Mouse (Mus musculus) liver, embryonic 16.5 days (tissue): Measurements from ENCODE around the gene Pxylp1. TPM values are rescaled to one million over a fixed set of nuclear protein-coding genes. Genes with fewer than 3 reads are reported as not detected.

Experiments used
- ATAC-seq: fragments of 200-750 bp; cut with Nextera tagmentation; 2 replicates; pipeline ENCODE4 v1.8.0; 2017; ENCODE audit warnings: low read depth, mild to moderate bottlenecking, moderate number of reproducible peaks, moderate library complexity
- H3K27ac ChIP-seq: fragments of 300-500 bp; sonication (generic); 2 replicates; pipeline ENCODE4 v1.5.1; 2014; ENCODE audit warnings: mild to moderate bottlenecking, low read length
- H3K27me3 ChIP-seq: fragments of 300-500 bp; sonication (generic); 2 replicates; pipeline ENCODE4 v1.6.1; 2014; ENCODE audit warnings: low read depth, low read length, mixed read lengths; ENCODE audit not compliant: control insufficient read depth, insufficient read depth
- H3K36me3 ChIP-seq: fragments of 300-500 bp; sonication (generic); 2 replicates; pipeline ENCODE4 v1.6.1; 2014; ENCODE audit warnings: mild to moderate bottlenecking; ENCODE audit not compliant: control insufficient read depth, insufficient read depth
- H3K4me1 ChIP-seq: fragments of 300-500 bp; sonication (generic); 2 replicates; pipeline ENCODE4 v1.6.1; 2014; ENCODE audit warnings: low read depth, low read length, mixed read lengths; ENCODE audit not compliant: control insufficient read depth
- H3K4me2 ChIP-seq: fragments of 300-500 bp; sonication (generic); 2 replicates; pipeline ENCODE4 v1.6.1; 2014; ENCODE audit warnings: low read depth, low read length, mixed read lengths
- H3K4me3 ChIP-seq: fragments of 300-500 bp; sonication (generic); 2 replicates; pipeline ENCODE4 v1.5.1; 2014; ENCODE audit warnings: low read depth, mild to moderate bottlenecking, low read length
- H3K9ac ChIP-seq: fragments of 300-500 bp; sonication (generic); 2 replicates; pipeline ENCODE4 v1.6.1; 2014; ENCODE audit warnings: low read depth, low read length
- H3K9me3 ChIP-seq: fragments of 300-500 bp; sonication (generic); replicated peaks from 2 replicates; pipeline ENCODE4 v1.6.1; 2016; ENCODE audit warnings: low read length; ENCODE audit not compliant: control insufficient read depth
- WGBS: fragments of 180-500 bp; shearing (Covaris S2); extraction: QIAGEN DNeasy Blood & Tissue Kit; methylation state at CpG from one replicate; pipeline ENCODE4 v1.1.7; 2014; ENCODE audit not compliant: insufficient replicate concordance; 5-methylcytosine and 5-hydroxymethylcytosine counted together
- polyA plus RNA-seq: library from polyadenylated mRNA; unstranded; fragments of >200 nt; fragmentation: Nextera tagmentation; extraction: Ambion mirVana; gene quantifications from 2 replicates; pipeline ENCODE4 v1.2.1, GENCODE M21; 2015

Pxylp1 gene
- polyA plus RNA-seq, 1 experiment from 2014 or later = 6.3 TPM

DNA sequence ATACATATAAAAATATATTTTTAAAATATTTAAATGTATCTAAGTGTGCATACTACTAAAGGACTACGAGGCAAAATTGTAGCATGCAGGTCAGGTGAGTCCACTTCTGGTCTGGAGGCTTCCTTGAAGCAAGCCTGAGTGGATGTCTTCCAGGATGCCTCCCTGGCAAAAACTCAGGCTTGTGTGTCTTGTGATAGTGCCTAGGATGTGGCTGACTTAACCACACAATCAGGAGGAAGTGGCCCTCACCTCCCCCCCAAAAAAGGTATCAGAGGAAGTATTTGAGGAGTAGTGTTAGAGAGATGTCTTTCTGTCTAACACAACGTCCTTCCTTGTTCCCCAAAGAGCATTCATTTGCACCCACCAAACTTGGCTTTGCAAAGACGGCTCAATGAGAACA lies 107.3 kb downstream of the Pxylp1 start:
- ATAC-seq = no peak
- Histone ChIP-seq H3K9ac (no peak overlapping the region), H3K36me3 (no peaks in the 10 kb centered on the region), H3K4me3 (no peak overlapping the region), H3K27ac (no peak overlapping the region), H3K9me3 (no peaks in the 10 kb centered on the region), H3K4me1 (no peaks in the 10 kb centered on the region), H3K4me2 (no peak overlapping the region), H3K27me3 (no peaks in the 10 kb centered on the region; the same call in 1 of the 2 replicates)
- WGBS = 10% methylated on average over 3 of the region's 3 CpGs

DNA sequence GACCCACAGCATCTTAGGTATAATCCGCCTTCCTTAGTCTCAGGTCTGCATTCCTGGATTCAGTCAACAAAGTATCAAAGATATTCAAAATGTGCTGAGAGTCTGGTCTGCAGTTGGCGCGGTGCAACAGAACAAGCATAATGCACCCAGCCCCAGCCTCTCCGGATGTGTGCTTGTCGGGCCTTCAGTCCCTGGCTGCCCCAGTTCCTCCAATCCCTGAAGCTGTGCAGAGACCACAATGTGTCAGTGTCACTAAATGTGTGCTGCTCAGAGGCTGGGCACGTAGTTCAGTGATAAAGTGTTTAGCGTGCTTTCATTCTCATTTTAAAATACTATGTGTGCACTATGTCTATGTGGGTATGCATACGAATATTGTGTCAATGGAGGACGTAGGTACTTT lies 108.8 kb downstream of the Pxylp1 start:
- Histone ChIP-seq H3K27ac (no peak overlapping the region), H3K36me3 (no peaks in the 10 kb centered on the region), H3K9me3 (no peaks in the 10 kb centered on the region), H3K4me2 (no peak overlapping the region), H3K4me3 (no peak overlapping the region), H3K4me1 (no peaks in the 10 kb centered on the region), H3K27me3 (no peaks in the 10 kb centered on the region; the same call in 1 of the 2 replicates), H3K9ac (no peak overlapping the region)
- ATAC-seq = no peak
- 51% methylated on average over 9 of the region's 9 CpGs for WGBS

- Histone ChIP-seq H3K27me3 (no peaks in the 10 kb centered on the region; the same call in 1 of the 2 replicates), H3K27ac (no peak overlapping the region), H3K9ac (no peak overlapping the region), H3K36me3 (no peaks in the 10 kb centered on the region), H3K4me1 (no peaks in the 10 kb centered on the region), H3K4me2 (no peak overlapping the region), H3K4me3 (no peak overlapping the region), H3K9me3 (no peaks in the 10 kb centered on the region)
- WGBS = 55% methylated on average over 5 of the region's 5 CpGs
- no peak for ATAC-seq
Observed at GRCm38 (mm10) chr9:96783258-96783657, 109.2 kb downstream of the Pxylp1 start.

GRCm38 (mm10) chr9:96782062-96782461 lies 110.4 kb downstream of the Pxylp1 start:
- 59% methylated on average over 8 of the region's 8 CpGs for WGBS
- H3K4me3 ChIP-seq = no peak overlapping the region
- ATAC-seq = no peak

More at GRCm38 (mm10) chr9:96782062-96782461, 110.4 kb downstream of the Pxylp1 start:
- Histone ChIP-seq H3K9ac (no peak overlapping the region), H3K36me3 (no peaks in the 10 kb centered on the region), H3K4me1 (no peaks in the 10 kb centered on the region), H3K27me3 (no peaks in the 10 kb centered on the region), H3K4me2 (no peak overlapping the region), H3K27ac (no peak overlapping the region), H3K9me3 (no peaks in the 10 kb centered on the region)

Other genes with a start within 250 kb of the Pxylp1 start
- gene Zbtb38, start 139.8 kb downstream of the Pxylp1 start, polyA plus RNA-seq = 5.3 and 5.5 TPM in 2 replicates
- gene Spsb4, start 126.2 kb upstream of the Pxylp1 start, polyA plus RNA-seq = 1.9 and 2.3 TPM in 2 replicates
- 8.0 and 8.2 TPM in 2 replicates for gene Slc25a36, start 218.5 kb upstream of the Pxylp1 start, polyA plus RNA-seq